Mouse (Mus musculus): ENCODE measurements around the gene Gm30191.
"Not testable (repeated sequence)": the region's sequence is repeated elsewhere in the genome, so short reads cannot be mapped to it uniquely, and the experiment has no call there.

Gene Gm30191

DNA sequence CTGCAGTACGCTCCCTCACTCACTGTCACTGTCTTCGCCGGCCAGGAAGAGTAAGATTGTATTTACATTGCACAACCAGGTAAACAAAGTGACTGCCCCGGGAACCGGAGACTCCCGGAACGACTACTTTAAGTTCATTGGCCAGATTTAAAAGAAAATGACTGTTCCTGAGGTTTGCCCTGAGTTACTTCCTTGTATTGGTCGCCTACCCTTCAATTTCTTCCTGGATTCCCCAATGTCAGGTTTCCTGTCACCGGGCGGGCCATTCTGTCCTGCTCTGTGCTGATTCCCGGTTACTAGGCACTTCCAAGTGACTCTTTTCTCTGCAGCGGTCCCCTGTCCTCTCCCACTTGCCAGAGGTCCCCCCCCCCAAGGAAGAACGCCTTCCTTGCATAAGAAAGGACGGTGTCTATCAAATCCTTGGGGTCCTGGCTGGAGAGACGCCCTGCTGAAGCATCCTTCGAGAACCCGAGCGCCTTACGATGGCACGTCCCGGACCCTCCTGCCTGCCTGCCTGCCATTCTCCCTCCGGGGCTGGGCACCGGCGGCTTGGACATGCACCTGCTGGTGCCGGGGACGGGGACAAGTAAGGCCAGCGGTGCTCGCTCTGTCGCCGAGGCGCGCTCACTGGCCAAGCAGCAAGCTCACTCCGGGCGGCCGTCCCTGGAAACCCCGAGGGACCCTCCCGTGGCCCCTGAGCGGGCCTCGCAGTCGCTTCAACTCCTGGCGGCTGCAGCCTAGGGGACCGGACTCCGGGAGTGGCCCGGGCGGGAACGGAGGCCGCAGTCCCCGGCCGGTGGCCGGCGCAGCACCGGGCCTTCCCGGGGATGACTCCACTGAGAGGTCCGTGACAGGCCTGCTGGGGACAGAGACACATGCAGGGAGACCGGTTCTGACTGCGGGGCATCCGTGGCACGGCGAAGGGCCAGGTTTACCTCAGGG lies 39.8 kb downstream of the Gm30191 start:
- DNase-seq (ENCODE audit: low read depth, low spot score) = no peak

DNA sequence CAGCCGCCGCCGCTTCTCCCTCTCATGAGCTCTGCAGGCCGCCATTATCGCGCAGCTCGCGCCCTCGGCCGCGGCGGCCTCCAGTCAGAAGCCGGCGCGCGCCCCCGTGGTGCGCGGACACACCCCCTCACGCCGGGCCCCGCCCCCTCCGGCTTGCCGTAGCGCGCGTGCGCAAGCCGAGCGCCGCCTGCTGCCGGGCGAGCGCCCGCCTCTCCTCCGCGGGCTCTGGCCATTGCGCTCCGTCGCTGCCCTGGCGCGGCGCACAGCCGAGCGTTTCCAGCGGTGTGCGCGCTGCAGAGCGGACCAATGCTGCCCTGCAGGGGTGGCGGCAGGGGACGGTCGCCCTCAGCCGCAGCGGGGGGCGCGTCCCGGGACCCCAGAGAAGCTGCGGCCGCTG lies 40.4 kb downstream of the Gm30191 start:
- peak; percentile 83 for DNase-seq (ENCODE audit: low read depth, low spot score)

DNA sequence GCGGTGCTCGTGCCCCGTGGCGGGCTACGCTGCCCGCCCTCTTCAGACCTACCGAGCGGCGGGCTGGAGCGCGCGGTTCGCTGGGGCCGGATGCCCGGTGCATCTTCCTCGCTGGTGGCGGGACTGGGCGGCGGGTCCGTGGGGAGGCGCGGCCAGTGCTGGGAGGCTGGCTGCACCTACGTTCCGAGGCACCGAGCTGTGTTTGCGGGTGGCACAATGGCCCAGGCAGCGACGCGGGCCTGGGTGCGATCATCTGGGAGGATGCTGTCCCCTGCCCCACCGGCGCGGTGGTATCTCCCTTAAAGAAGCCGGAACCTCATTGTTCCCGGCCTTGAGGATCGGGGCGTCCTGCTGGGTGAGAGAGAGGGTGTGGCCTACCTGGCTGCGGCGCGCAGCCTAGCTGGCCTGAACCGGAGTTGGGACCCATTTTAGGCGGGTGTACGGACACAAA lies 40.9 kb downstream of the Gm30191 start, which contains the start of gene Pdik1l:
TSS of gene Pdik1l (minus strand) at position 321 of the 451 bp plus-strand sequence.
- peak; percentile 60 for DNase-seq (ENCODE audit: low read depth, low spot score)

DNA sequence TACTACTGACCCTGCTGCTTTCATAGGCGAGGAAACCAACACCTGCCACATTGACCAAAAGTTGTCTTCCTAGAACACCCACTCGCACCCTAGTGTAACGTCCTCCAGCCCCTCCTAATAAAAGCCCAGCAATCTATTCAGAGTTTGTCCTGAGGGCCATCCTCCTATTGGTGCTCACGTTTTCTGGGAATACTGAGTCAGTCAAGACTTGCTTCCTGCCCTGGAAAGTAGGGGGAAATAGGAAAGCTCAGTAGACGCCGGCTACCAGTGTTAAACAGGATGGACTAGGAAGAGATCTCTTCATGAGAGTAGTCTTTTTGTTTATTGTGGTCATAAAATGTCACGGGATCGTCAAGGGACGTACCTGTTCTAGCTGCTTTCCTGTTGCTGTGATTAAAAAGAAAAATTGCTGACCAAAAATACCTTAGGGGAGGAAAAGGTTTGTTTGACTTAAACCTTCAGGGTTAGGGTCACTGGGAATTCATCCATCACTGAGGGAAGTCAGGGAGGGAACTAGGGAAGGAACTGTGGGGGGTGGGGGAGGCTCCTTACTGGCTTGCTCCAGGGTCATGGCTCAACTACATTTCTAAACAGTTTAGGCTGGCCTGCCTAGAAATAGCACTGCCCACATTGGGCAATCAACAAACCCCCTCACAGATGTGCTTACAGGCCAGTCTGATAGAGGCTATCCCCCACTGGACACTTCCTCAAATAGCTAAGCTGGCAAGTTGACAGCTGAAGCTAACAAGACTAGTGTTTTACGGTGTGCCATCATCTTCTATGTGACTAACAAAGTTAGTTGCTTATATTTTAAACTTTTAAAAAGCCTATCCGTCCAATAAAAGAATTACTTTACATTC lies 41.9 kb downstream of the Gm30191 start:
- DNase-seq (ENCODE audit: low read depth, low spot score) = no peak

DNA sequence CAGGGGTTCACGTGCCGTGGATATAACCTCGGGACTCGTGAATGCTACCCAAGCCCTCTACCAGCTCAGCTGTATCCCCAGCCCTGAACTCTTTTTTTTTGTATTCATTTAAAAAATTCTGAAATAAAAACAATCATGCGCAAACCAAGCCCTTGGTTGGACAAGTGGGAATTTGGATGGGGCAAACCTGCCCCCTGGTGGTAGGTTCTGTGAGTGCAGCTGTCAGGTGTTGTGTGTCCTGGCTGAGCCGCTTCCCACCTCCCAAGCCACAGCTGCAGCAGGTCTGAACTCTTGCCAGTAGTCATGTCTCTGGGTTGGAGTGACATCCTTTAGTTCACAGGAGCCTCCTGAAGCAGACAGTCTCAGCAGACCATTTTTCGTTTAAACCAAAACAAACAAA lies 45.3 kb downstream of the Gm30191 start:
- DNase-seq (ENCODE audit: low read depth, low spot score) = peak; percentile 66

DNA sequence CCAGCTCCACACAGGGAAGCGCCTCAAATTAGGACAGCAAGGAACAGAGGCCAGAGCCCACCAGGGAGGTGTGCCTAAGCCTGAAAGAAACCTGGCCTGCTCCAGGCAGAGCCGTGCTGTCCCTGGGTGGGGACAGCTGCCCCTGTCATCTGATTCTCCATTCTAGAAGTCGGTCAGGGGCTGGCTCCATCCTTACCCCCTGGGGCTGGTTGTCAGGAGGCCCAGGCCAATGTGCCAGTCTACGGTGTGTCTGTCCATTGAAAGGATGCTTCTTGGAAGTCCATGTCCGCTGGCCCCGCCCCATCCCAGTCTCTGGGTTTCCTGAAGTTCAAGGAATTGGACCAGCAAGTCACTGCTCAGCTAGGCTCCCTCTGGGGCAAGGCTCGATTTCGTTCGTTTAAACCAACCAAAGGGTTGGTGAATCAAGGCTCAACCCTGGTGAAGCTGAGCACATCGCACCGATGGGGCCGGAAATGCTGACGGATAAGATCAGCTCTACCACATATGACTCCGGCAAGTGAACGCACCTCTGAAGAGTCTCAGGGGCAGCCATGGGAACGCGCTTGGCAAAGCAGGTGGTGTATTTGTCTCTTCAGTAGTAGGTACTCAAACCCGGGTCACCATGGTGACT lies 46.4 kb downstream of the Gm30191 start:
- no peak for DNase-seq (ENCODE audit: low read depth, low spot score)

DNA sequence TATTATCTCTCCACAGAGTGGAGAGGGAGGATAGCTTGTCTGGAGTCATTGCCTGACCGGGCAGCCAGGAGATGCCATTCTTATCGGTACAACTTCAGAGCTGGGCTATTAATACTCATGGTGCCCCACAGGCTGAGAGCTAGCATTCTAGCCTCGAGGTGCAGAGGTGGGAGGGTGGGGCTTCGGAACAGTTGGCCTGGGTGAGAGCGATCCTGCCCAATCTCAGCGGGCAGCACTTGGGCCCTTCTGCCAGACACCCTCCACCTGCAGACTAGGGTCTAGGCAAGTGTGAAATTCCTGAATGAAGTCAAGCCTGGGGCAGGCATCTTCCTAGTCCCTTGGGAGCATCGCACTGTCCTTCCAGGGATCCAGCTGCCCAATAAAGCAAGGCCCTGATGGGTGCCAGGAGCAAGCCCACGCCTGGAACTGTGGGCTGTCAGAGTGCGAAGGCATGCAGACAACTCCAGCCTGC lies 47.0 kb downstream of the Gm30191 start:
- no peak for DNase-seq (ENCODE audit: low read depth, low spot score)

DNA sequence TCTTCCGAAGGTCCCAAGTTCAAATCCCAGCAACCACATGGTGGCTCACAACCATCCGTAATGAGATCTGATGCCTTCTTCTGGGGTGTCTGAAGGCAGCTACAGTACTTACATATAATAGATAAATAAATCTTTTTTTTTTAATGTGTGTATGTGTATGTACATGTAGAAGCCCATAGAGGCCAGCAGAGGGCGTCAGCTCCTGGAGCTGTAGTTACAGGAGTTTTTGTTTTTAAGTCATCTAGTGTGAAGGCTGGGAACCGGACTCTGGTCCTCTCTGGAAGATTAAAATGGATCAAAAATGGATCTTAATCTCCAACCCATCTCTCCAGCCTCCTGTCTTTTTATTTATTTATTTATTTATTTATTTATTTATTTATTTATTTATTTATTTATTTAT lies 49.4 kb downstream of the Gm30191 start:
- not testable (repeated sequence) for DNase-seq (ENCODE audit: low read depth, low spot score)

DNA sequence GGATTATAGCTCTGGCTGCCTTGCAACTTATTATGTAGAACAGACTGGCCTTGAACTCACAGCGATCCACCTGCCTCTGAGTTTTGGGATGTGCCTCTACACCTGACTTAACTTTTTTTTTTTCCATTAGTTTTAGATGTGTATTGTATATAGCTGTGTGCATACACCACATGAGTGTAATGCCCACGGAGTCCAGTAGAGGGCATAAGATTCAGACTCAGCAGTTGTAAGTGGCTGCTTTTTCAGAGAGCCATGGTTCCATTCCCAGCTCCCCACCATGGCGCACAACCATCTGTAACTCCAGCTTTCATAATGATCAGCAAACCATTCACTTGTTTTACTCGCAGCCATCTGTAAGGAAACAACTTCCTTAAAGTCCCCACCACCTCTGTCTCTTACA lies 49.8 kb downstream of the Gm30191 start:
- no peak for DNase-seq (ENCODE audit: low read depth, low spot score)

DNA sequence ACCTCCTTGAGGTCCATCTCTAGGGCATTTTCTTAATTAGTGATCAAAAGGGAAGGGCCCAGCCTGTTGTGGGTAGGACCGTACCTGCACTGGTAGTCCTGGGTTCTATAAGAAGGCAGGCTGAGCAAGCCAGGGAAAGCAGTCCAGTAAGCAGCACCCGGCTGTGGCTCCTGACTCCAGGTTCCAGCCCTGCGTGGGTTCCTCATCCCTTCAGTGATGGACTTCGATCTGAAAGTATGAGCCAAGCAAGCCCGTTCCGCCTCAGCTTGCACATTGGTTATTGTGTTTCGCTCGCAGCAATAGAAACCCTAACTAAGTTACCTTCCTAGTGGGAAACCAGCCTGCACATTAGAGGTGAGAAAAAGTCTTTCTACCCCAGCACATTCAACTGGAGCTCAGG lies 50.6 kb downstream of the Gm30191 start:
- no peak for DNase-seq (ENCODE audit: low read depth, low spot score)

DNA sequence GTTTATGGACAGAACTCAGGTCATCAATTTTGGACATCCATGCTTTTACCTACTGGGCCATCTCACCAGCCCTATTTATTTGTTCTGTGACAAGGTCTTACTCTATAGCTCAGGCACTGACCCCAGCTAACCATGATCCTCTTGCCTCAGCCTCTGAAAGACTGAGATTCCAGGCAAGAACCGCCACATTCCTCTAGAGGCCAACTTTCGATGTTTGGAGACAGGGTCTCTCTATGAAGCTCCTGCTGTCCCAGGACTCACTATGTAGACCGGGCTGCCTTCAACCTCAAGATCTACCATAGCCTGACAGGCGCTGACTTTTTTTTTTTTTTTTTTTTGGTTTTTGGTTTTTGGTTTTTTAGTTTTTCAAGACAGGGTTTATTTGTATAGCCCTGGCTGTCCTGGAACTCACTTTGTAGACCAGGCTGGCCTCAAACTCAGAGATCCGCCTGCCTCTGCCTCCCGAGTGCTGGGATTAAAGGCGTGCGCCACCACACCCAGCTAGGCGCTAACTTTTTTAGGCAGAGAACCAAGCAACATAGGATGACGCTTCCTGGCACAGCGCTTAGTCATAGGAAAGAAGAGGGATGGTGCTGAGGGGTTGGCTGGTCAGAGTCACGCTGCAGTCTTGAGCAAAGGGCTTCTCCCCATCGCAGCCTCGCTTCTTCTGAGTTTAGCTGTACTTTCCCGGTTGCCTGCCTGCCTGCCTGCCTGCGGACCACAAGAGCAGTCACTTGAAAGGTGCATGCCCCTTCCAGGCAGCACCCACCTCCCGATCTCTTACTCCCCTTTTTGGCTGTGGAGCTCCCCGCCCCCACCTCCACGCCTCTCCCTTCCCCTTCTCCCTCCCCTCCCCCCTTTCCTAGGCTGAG lies 52.1 kb downstream of the Gm30191 start:
- no peak for DNase-seq (ENCODE audit: low read depth, low spot score)

DNA sequence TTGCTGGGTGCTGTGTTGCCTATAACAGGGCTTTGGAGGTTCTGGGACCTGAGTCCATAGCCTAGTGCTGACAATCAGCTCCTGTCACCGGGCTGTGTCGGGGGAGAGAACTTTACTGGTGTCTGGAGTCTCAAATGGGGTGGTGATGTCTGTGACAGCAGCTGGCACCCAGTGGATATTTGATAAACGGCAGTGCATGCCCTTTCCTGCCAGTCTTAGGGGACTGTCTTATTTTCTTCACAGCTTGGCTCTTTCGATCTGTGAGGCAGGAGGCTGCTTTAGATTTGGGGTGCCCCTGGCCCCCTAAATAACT lies 52.7 kb downstream of the Gm30191 start:
- DNase-seq (ENCODE audit: low read depth, low spot score) = no peak

Measured in c-Kit-negative CD71-positive TER-119-positive erythroid progenitor cells, embryonic 14.5 days (primary cell).